Mouse (Mus musculus) heart, postnatal 4 days (tissue): ENCODE measurements at regions not wholly inside any gene's neighbourhood (a gene's known extent, or its start where the extent isn't known, plus 50 kb on each side); places are given as distances from the start of the nearest gene placed in this dataset.
A peak's percentile ranks its signal among the peaks of the same experiment; 100 is the strongest.

Experiments
- DNase-seq: peaks from one replicate; pipeline ENCODE4 v3.0.0; 2021

GRCm38 (mm10) chr15:59171120-59171519 is 282.0 kb downstream of the Gm49356 start:
- peak; percentile 48 for DNase-seq

- peak; percentile 47 for DNase-seq
Measured at GRCm38 (mm10) chr15:59173452-59174245, 284.6 kb downstream of the Gm49356 start.

GRCm38 (mm10) chr15:59174246-59174751 is 285.2 kb downstream of the Gm49356 start:
- no peak for DNase-seq

DNA sequence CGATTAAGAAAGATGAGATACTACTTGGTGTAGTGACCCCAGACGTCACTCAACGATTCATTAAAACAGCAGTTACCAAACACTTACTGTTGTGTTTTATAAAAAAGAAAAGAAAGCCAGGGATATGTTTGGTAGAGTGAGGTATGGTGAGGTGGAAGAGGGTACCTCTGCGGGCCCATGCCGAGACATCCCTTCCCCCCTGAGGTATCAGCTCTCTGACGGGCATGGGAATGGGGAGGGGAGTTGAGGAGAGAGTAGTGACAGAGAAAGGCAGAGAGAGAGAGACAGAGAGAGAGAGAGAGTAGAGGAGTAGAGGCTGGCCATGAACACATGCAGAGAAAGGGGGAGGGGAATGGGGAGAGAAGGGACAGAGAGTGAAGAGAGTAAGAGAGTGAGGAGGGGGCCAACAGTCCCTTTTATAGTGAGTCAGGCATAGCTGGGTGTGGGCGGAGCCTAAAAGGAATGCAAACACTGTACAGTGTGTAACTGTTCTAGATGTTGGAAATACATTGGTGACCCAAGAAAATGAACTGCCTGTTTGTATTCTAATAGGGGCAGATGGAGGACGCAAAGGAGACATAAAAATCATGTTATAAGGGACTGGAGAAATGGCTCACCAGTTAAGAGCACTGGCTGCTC is 285.9 kb downstream of the Gm49356 start:
- no peak for DNase-seq

GRCm38 (mm10) chr15:59180076-59180475 is 291.0 kb downstream of the Gm49356 start:
- no peak for DNase-seq

- DNase-seq, result no peak
Measured at GRCm38 (mm10) chr15:59184461-59184860, 295.4 kb downstream of the Gm49356 start.

GRCm38 (mm10) chr15:59187566-59187965 is 298.5 kb downstream of the Gm49356 start:
- no peak for DNase-seq

DNA sequence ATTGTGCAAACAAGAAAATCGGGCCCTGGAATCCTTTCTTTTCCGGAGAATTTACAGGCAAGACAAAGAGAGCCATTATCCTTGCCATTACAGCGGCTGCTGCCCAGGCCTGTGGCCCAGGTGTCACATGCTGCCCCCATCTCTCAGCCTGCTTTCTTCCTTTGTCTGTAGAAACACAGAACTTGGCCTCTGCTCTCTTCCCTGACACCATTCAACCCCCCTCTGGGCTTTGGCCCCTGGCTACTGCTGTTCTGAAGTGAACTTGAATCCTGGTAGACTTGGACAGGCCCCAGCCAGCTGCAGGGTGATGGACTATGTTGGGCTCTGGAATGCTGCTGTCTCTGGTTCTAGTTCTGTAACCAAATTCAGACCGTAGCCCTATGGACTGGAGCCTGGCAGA is 299.3 kb downstream of the Gm49356 start:
- no peak for DNase-seq

- DNase-seq, result no peak
Measured at GRCm38 (mm10) chr15:59190511-59190910, 301.4 kb downstream of the Gm49356 start.

DNA sequence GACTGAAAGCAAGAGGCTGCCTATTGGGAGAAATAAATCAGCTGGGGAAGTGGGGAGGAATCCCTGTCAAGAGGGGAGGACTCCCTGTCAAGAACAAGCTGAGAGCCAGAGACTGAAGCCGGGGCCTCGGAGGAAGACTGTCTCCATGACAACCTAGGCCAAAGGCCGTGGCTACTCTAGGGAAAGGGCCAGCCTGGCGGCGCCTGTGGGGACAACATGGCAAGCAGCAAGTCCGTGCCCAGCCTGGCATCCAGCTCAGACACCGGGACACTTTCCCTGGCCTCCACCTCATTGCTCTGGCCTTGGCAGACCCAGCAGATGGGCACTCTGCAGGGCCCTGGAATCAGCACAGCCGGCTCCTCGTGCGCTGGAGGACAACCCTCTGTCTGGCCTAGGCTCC is 305.3 kb downstream of the Gm49356 start:
- peak; percentile 29 for DNase-seq

DNA sequence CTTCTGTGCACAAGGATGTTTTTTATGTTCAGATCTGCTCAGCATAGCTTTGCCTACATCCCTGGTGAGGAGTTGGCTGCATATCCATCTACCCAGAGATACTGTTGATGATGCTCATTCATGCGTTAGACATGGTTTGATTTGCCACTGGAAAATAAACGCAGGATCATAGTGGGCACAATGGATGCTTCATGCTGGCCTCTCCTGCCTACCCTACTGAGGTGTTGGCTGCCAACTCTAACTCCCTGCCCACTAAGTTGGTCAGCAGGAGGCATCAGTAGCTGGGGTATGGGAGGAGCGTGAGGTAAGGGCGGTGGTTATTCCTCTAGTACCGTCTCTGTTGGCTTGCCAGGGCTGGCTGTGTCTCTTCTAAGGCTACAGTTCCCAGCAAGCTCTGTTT is 307.3 kb downstream of the Gm49356 start:
- DNase-seq, result no peak

DNA sequence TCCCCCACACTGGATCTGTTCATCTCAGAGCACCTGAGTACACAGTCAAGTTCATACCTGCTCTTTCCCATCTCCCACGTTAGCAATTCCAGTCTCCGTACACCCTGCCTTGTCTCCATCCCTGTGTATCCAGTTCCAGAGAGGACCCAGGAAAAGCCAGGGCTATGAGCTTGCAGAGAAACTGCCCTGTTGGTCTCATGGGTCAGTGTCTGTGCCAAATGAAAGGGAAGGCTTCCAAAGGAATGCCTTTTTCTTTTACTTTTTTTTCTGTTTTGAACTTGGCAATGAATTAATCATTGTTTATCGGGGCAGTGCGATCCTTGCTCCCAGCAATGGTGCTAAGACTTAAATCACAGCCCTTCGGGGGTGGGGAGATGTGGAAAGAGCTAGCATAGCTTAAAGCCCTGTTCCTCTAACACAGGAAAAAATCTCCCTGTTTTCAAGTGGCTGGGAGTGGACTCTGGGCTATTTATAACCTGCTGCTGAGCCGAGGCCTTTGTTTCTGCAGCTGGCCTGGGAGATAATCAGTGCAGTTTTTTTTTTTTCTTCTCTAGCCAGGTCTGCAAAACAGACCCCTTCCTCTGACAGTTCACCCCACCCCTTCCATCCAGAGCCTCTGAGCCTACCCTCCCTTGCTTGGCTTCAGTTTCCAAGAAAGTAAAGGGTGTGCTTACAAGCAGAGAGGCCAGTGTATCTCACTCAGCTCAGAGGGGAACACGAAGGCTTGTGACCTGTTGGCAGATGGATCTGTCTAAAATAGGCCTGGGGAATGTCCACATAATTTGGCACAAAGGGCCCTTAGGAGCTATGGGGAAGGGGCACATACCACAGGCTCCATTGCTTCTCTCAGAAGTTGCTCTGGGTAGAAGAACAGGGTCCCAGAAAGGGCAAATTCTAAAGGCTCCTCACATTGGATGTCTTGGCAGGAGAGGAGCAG is 308.6 kb downstream of the Gm49356 start:
- peak; percentile 70 for DNase-seq

GRCm38 (mm10) chr15:59201386-59201785 is 312.3 kb downstream of the Gm49356 start:
- DNase-seq, result no peak

DNA sequence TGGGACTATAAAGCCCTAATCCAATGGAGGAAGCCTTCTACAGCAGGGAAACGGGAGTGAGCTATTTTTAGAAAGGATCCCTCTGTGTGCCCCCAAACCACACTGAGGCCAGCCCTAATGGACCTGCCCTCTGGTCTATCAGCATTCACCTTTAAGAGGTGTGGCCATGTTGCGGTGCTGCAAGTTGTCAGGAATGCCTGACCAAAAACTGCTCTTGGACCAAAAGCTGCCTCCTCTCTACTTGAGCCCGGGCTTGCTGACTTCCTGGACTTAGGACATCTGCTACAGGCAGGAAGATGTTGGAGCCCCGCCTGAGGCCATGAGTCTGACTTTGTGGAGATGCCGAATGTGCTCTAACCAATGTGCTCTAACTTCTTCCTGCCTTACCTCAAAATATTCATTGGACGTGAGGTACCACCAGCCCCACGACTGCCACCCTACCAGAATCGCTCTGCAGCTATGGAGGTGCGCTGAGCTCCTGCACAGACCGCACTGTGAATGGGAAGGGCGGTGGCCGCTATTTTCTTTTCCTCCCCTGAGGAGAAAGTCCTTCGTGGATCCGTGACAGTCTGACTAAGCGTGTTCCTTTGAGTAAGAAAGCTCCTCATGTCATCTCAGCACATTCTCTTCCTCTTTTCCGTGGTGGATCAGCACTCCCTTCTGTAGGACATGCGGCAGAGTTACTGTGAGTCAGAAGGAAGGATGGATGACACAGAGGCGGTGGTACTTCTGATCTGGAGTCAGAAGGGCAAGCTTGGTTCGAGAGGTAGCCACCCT is 313.0 kb downstream of the Gm49356 start:
- DNase-seq, result peak; percentile 27

- no peak for DNase-seq
Measured at GRCm38 (mm10) chr15:59203097-59203849, 314.2 kb downstream of the Gm49356 start.

GRCm38 (mm10) chr15:59203850-59204625 is 314.9 kb downstream of the Gm49356 start:
- peak; percentile 72 for DNase-seq

DNA sequence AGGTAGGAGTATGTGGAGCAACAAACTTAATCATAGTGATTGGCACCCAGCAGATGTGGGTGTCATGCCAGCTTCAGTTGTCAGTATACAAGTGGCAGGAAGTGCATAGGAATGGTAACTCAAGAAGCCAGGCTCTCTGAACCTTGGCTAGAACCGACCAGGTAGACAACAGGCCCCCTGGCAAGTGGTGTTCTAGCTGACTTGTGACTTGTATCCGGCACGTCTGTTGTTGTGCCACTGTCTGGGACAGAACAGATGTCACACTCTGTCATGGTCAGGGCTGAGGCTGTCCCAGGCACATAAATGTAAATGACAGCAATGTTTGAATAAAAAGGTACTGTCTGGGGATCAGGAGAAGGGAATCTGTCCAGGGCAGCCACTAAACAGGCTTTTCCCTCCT is 316.0 kb downstream of the Gm49356 start:
- no peak for DNase-seq

- peak; percentile 31 for DNase-seq
Measured at GRCm38 (mm10) chr15:59205544-59205943, 316.4 kb downstream of the Gm49356 start.

- no peak for DNase-seq
Measured at GRCm38 (mm10) chr15:59206636-59207035, 317.5 kb downstream of the Gm49356 start.

DNA sequence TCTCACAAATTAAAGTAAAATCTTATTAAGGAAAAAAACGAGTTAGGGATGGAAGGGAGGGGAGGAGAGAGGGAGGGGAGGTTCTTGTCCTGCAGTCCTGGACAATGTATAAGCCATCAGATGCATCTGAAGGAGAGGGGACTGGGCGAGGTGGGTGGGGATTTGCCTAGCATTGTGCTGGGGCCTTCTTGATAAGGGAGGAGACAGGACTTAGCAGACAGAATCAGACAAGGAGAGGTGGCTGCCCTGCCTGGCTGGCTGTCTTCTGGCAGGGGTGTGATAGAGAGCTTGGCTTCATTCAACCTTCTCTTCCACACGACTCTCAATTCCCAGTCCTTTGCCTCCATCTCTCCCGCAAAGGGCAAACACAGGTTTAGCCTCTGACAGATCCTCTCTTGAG is 318.9 kb downstream of the Gm49356 start:
- no peak for DNase-seq
